Mouse (Mus musculus): ENCODE measurements at regions not wholly inside any gene's neighbourhood (a gene's known extent, or its start where the extent isn't known, plus 50 kb on each side); places are given as distances from the start of the nearest gene placed in this dataset.
A peak's percentile ranks its signal among the peaks of the same experiment; 100 is the strongest.

- no peak for DNase-seq
These were observed 51.2 kb upstream of the Fbxo11 start for GRCm38 (mm10) chr17:88116321-88116720.

GRCm38 (mm10) chr17:88118714-88119113, 53.6 kb upstream of the Fbxo11 start:
- peak; percentile 78 for DNase-seq

GRCm38 (mm10) chr17:88123711-88124110, 58.6 kb upstream of the Fbxo11 start:
- DNase-seq: peak; percentile 88

GRCm38 (mm10) chr17:88127126-88127525, 62.0 kb upstream of the Fbxo11 start:
- DNase-seq: peak; percentile 94

GRCm38 (mm10) chr17:88131297-88131696, 66.2 kb upstream of the Fbxo11 start:
- no peak for DNase-seq

- no peak for DNase-seq
These were observed 66.9 kb upstream of the Fbxo11 start for GRCm38 (mm10) chr17:88131980-88132379.

GRCm38 (mm10) chr17:88132601-88133346, 67.7 kb upstream of the Fbxo11 start:
- DNase-seq: peak; percentile 95

- DNase-seq: no peak
These were observed 69.5 kb upstream of the Fbxo11 start for GRCm38 (mm10) chr17:88134546-88134945.

- DNase-seq: no peak
These were observed 76.4 kb upstream of the Fbxo11 start for GRCm38 (mm10) chr17:88141538-88141937.

- no peak for DNase-seq
These were observed 76.9 kb upstream of the Fbxo11 start for GRCm38 (mm10) chr17:88142003-88142402.

GRCm38 (mm10) chr17:88142809-88143208, 77.7 kb upstream of the Fbxo11 start:
- no peak for DNase-seq

GRCm38 (mm10) chr17:88143378-88143943, 78.4 kb upstream of the Fbxo11 start:
- DNase-seq: no peak

GRCm38 (mm10) chr17:88158550-88158949, 93.5 kb upstream of the Fbxo11 start:
- no peak for DNase-seq

- no peak for DNase-seq
These were observed 94.1 kb upstream of the Fbxo11 start for GRCm38 (mm10) chr17:88159212-88159668.

- peak; percentile 66 for DNase-seq
These were observed 95.0 kb upstream of the Fbxo11 start for GRCm38 (mm10) chr17:88159851-88160676.

GRCm38 (mm10) chr17:88160677-88161001, 95.5 kb upstream of the Fbxo11 start:
- DNase-seq: no peak

GRCm38 (mm10) chr17:88161766-88162165, 96.7 kb upstream of the Fbxo11 start:
- no peak for DNase-seq

- DNase-seq: no peak
These were observed 99.7 kb upstream of the Fbxo11 start for GRCm38 (mm10) chr17:88164805-88165204.

GRCm38 (mm10) chr17:88165811-88166210, 100.7 kb upstream of the Fbxo11 start:
- no peak for DNase-seq

GRCm38 (mm10) chr17:88168262-88169096, 103.4 kb upstream of the Fbxo11 start:
- no peak for DNase-seq

GRCm38 (mm10) chr17:88171606-88172005, 106.5 kb upstream of the Fbxo11 start:
- DNase-seq: no peak

- peak; percentile 36 for DNase-seq
These were observed 108.4 kb upstream of the Fbxo11 start for GRCm38 (mm10) chr17:88173354-88174032.
